Mouse (Mus musculus) heart, embryonic 11.5 days (tissue): ENCODE results near the gene Srsf9. TPM values are rescaled to one million over a fixed set of nuclear protein-coding genes. Genes with fewer than 3 reads are reported as not detected.

ENCODE experiments used
- ATAC-seq: fragments of 200-750 bp; cut with Nextera tagmentation; replicated peaks from 2 replicates; pipeline ENCODE4 v1.8.0; 2017; ENCODE audit warnings: moderate library complexity; ENCODE audit not compliant: insufficient number of reproducible peaks, low FRiP score, low TSS enrichment
- H3K27ac ChIP-seq: fragments of 300-500 bp; sonication (generic); 2 replicates; pipeline ENCODE4 v1.5.1; 2014; ENCODE audit warnings: mild to moderate bottlenecking, low read depth, low read length
- H3K27me3 ChIP-seq: fragments of 300-500 bp; sonication (generic); 2 replicates; pipeline ENCODE4 v1.6.1; 2014; ENCODE audit warnings: mild to moderate bottlenecking, low read length, mixed read lengths; ENCODE audit not compliant: control insufficient read depth, insufficient read depth
- H3K36me3 ChIP-seq: fragments of 300-500 bp; sonication (generic); 2 replicates; pipeline ENCODE4 v1.6.1; 2014; ENCODE audit warnings: mild to moderate bottlenecking, low read length, moderate library complexity, mixed read lengths; ENCODE audit not compliant: control insufficient read depth, insufficient read depth
- H3K4me1 ChIP-seq: fragments of 300-500 bp; sonication (generic); 2 replicates; pipeline ENCODE4 v1.6.1; 2014; ENCODE audit warnings: low read length; ENCODE audit not compliant: control insufficient read depth, insufficient read depth
- H3K4me2 ChIP-seq: fragments of 300-500 bp; sonication (generic); 2 replicates; pipeline ENCODE4 v1.6.1; 2014; ENCODE audit warnings: mild to moderate bottlenecking, moderate library complexity
- H3K4me3 ChIP-seq: fragments of 300-500 bp; sonication (generic); 2 replicates; pipeline ENCODE4 v1.5.1; 2014; ENCODE audit warnings: low read depth, low read length
- H3K9ac ChIP-seq: fragments of 300-500 bp; sonication (generic); 2 replicates; pipeline ENCODE4 v1.6.1; 2014; ENCODE audit warnings: mild to moderate bottlenecking, low read depth, low read length, moderate library complexity
- H3K9me3 ChIP-seq: fragments of 300-500 bp; sonication (generic); replicated peaks from 2 replicates; pipeline ENCODE4 v1.6.1; 2016; ENCODE audit warnings: low read length; ENCODE audit not compliant: control insufficient read depth
- WGBS: fragments of 180-500 bp; shearing (Covaris S2); extraction: QIAGEN DNeasy Blood & Tissue Kit; methylation state at CpG from one replicate; pipeline ENCODE4 v1.1.7; 2014; ENCODE audit not compliant: insufficient replicate concordance; 5-methylcytosine and 5-hydroxymethylcytosine counted together
- polyA plus RNA-seq: library from polyadenylated mRNA; unstranded; fragments of >200 nt; fragmentation: Nextera tagmentation; extraction: Ambion mirVana; gene quantifications from 2 replicates; pipeline ENCODE4 v1.2.1, GENCODE M21; 2014

Gene Srsf9
- polyA plus RNA-seq, 1 experiment from 2014 or later, result 149 TPM

- Histone ChIP-seq H3K4me1 (peaks cover 42% of the 10 kb centered on the region), H3K9ac (peak overlapping the region; percentile 67), H3K27me3 (no peaks in the 10 kb centered on the region), H3K9me3 (no peaks in the 10 kb centered on the region), H3K27ac (peak overlapping the region; percentile 78), H3K36me3 (no peaks in the 10 kb centered on the region), H3K4me3 (no peak overlapping the region), H3K4me2 (peak overlapping the region; percentile 51)
- no peak for ATAC-seq
- 13% methylated on average over 14 of the region's 14 CpGs for WGBS
Observed at GRCm38 (mm10) chr5:115316968-115317644, 9.9 kb upstream of the Srsf9 start.

DNA sequence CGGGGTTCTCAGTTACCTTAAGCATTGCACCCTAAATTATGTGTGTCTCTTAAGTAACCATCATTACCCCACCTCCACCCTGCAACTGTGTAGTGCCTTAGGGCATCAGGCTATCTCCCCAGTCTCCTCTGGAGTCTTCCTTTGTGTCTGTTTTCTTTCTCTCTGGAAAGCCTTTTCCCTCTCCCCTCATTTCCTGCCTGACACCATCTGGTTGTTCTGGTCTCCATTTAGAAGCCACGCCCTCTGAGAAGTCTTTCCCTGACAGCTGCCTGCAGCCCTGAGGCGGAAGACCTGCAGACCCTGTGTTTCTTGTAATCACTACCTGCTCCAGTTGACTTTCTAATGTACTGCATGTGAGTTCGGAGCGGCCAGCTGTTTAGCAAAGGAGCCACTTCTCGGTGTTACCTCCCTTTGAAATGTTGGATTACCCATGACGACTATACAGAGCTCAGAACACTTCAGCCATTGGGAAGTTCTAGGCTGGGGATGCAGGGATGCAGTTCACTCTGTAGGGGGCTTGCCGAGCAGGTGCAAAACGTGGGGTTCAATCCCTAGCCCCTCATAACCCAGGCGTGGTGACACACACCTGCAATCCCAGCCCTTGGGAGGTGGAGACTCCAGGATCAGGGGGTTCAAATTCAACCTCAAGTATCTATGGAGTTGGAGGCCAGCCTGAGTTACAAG is 9.2 kb upstream of the Srsf9 start:
- peak overlapping the region; percentile 78 for H3K27ac ChIP-seq
- H3K4me1 ChIP-seq, result peaks cover 35% of the 10 kb centered on the region
- H3K9me3 ChIP-seq, result no peaks in the 10 kb centered on the region
- no peak for ATAC-seq
- H3K36me3 ChIP-seq, result no peaks in the 10 kb centered on the region
- no peak overlapping the region for H3K4me3 ChIP-seq
- WGBS, result 3% methylated on average over 10 of the region's 10 CpGs
- no peak overlapping the region for H3K9ac ChIP-seq
- H3K4me2 ChIP-seq, result peak overlapping the region; percentile 51
- no peaks in the 10 kb centered on the region for H3K27me3 ChIP-seq

GRCm38 (mm10) chr5:115319004-115319940 is 7.7 kb upstream of the Srsf9 start:
- peak overlapping the region; percentile 40 for H3K4me3 ChIP-seq
- peak overlapping the region; percentile 86 for H3K4me2 ChIP-seq
- H3K27ac ChIP-seq, result peak overlapping the region; percentile 55
- WGBS, result under 1% methylated on average over 22 of the region's 22 CpGs
- peak overlapping the region; percentile 69 for H3K9ac ChIP-seq
- peaks cover 26% of the 10 kb centered on the region for H3K4me1 ChIP-seq
- peak; percentile 73 for ATAC-seq
- H3K9me3 ChIP-seq, result no peaks in the 10 kb centered on the region
- no peaks in the 10 kb centered on the region for H3K27me3 ChIP-seq
- H3K36me3 ChIP-seq, result no peaks in the 10 kb centered on the region

DNA sequence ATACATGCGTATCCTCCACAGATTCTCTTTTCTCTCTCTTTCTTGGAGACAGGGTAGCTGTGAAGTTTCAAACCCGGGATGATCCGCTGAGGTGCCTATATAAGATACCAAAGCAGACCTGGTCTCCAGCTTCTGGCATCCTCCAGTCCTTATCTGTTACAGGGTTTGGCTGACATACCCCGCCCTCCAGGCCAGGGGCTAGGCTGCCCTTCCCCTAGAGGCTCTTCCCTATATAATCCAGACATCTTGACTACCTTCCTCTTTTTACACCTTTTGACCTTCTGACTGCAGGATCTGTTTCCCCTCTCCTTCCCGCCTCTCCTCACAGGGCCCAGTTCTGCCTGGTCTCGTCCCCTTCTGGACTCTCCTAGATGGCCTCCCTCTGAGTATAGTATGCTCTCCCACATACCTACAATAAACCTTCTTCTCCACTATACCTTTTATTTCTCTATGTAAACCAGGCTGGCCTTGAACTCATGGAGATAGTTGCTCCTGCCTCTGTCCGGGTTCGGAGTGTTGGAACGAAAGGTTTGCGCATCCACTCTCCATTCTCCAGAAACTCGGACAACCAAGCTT is 633 bp upstream of the Srsf9 start:
- H3K27me3 ChIP-seq, result no peaks in the 10 kb centered on the region
- peaks cover 20% of the 10 kb centered on the region for H3K4me1 ChIP-seq
- 13% methylated on average over 11 of the region's 11 CpGs for WGBS
- peaks cover 8% of the 10 kb centered on the region; the same call in 1 of the 2 replicates for H3K36me3 ChIP-seq
- H3K9ac ChIP-seq, result peak overlapping the region; percentile 97
- peak overlapping the region; percentile 76 for H3K4me3 ChIP-seq
- H3K4me2 ChIP-seq, result peak overlapping the region; percentile 83
- peak; percentile 78 for ATAC-seq
- peak overlapping the region; percentile 90 for H3K27ac ChIP-seq
- no peaks in the 10 kb centered on the region for H3K9me3 ChIP-seq

DNA sequence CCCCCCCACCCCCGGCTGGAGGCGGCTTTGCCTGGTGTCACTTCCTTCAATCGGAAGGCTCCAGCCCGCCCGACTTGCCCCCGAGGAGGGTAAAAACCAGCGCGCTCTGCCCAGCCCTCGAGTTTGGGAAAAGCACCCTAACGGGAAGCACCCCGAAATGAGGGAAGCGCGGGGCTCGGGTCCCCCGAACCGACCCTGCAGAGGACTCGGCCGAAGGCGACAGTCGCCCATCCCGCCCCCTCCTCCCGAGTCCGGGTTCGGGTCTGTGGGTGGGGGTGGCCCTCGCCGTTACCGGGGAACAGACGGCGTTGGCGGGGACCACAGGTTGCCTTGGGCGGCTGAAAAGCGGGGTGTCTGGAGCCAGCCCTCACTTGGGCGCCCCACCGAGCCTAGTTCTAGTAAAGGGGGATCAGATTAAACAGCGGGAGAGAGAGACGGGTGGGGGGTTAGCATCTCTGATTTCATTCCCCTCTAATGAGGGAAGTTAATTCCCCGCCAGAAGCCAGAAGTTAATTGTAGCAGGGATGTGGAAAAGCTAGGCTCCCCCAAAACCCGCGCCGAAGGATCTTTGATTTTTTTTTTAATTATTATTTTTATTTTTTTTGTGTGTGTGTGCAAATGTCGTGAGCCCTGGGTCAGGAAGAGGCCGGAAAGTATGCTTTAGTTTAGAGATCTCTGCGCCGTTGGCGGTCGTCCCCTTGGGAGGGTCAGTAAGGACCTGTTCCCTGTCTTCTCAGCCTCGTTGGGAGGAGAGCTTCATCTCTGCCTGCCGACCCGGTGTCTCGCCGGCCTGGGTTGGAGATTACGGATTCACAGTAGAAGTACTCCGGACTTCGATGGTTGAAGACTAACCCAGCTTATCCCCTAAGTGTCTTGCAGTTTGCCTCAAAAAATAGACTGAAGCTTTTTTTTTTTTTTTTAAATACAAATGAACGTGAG is 902 bp downstream of the Srsf9 start:
- under 1% methylated on average over 50 of the region's 55 CpGs for WGBS
- Histone ChIP-seq H3K36me3 (peaks cover 22% of the 10 kb centered on the region), H3K27ac (peak overlapping the region; percentile 90), H3K4me2 (peak overlapping the region; percentile 83), H3K4me3 (peak overlapping the region; percentile 76), H3K9ac (peak overlapping the region; percentile 97), H3K4me1 (peaks cover 20% of the 10 kb centered on the region), H3K27me3 (no peaks in the 10 kb centered on the region), H3K9me3 (no peaks in the 10 kb centered on the region)
- 0 out of 2 replicates have a peak, but pooled peaks have one; percentile 1 for ATAC-seq

GRCm38 (mm10) chr5:115330955-115331354 is 4.0 kb downstream of the Srsf9 start:
- Histone ChIP-seq H3K9me3 (no peaks in the 10 kb centered on the region), H3K27ac (no peak overlapping the region), H3K27me3 (no peaks in the 10 kb centered on the region), H3K36me3 (peaks cover 49% of the 10 kb centered on the region), H3K4me2 (no peak overlapping the region), H3K9ac (no peak overlapping the region), H3K4me1 (peaks cover 18% of the 10 kb centered on the region), H3K4me3 (no peak overlapping the region)
- ATAC-seq, result no peak
- WGBS, result 85% methylated on average over 9 of the region's 9 CpGs

DNA sequence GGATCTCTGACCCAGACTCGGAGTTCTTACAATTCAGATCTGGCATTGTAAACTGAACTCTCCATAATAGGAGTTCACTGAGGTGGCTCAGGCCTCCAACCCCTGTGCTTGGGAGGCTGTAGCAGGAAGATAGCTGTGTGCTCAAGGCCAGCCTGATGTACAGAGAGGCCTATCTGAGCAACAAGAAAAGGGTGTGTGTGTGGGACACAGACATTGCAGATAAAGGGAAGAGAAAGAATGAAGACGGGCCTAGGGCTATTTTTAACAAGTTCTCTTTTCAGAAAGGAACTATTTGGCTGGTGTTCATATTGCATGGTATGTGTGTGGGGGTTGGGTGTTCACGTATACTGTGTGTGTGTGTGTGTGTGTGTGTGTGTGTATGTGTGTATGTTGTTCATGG is 6.6 kb downstream of the Srsf9 start:
- no peaks in the 10 kb centered on the region for H3K27me3 ChIP-seq
- ATAC-seq, result peak; percentile 68; the same call in 1 of the 2 replicates
- no peak overlapping the region for H3K4me3 ChIP-seq
- peak overlapping the region; percentile 73 for H3K27ac ChIP-seq
- no peaks in the 10 kb centered on the region for H3K9me3 ChIP-seq
- peaks cover 11% of the 10 kb centered on the region for H3K4me1 ChIP-seq
- peak overlapping the region; percentile 27; the same call in 1 of the 2 replicates for H3K4me2 ChIP-seq
- no peak overlapping the region; the same call in 1 of the 2 replicates for H3K9ac ChIP-seq
- WGBS, result 60% methylated on average over 3 of the region's 3 CpGs
- H3K36me3 ChIP-seq, result peaks cover 51% of the 10 kb centered on the region
